Mouse (Mus musculus) midbrain, embryonic 13.5 days (tissue): ENCODE measurements at regions not wholly inside any gene's neighbourhood (a gene's known extent, or its start where the extent isn't known, plus 50 kb on each side); places are given as distances from the start of the nearest gene placed in this dataset.

Experiments
- ATAC-seq: fragments of 200-750 bp; cut with Nextera tagmentation; 2 replicates; pipeline ENCODE4 v1.8.0; 2017; ENCODE audit warnings: mild to moderate bottlenecking, moderate TSS enrichment, moderate library complexity
- H3K27ac ChIP-seq: fragments of 300-500 bp; sonication (generic); 2 replicates; pipeline ENCODE4 v1.5.1; 2015; ENCODE audit warnings: inconsistent platforms, mild to moderate bottlenecking, moderate library complexity
- H3K27me3 ChIP-seq: fragments of 300-500 bp; sonication (generic); 2 replicates; pipeline ENCODE4 v1.6.1; 2015; ENCODE audit warnings: mild to moderate bottlenecking, inconsistent platforms
- H3K36me3 ChIP-seq: fragments of 300-500 bp; sonication (generic); 2 replicates; pipeline ENCODE4 v1.6.1; 2015; ENCODE audit warnings: mild to moderate bottlenecking, inconsistent platforms
- H3K4me1 ChIP-seq: fragments of 300-500 bp; sonication (generic); replicated peaks from 2 replicates; pipeline ENCODE4 v1.6.1; 2015; ENCODE audit warnings: inconsistent platforms
- H3K4me2 ChIP-seq: fragments of 300-500 bp; sonication (generic); replicated peaks from 2 replicates; pipeline ENCODE4 v1.6.1; 2015; ENCODE audit warnings: moderate library complexity, mild to moderate bottlenecking, inconsistent platforms
- H3K4me3 ChIP-seq: fragments of 300-500 bp; sonication (generic); replicated peaks from 2 replicates; pipeline ENCODE4 v1.5.1; 2015; ENCODE audit warnings: mild to moderate bottlenecking, inconsistent platforms
- H3K9ac ChIP-seq: fragments of 300-500 bp; sonication (generic); replicated peaks from 2 replicates; pipeline ENCODE4 v1.6.1; 2015; ENCODE audit warnings: mild to moderate bottlenecking, inconsistent platforms
- H3K9me3 ChIP-seq: fragments of 300-500 bp; sonication (generic); 2 replicates; pipeline ENCODE4 v1.6.1; 2016; ENCODE audit warnings: mild to moderate bottlenecking, inconsistent platforms
- WGBS: fragments of 180-500 bp; shearing (Covaris S2); methylation state at CpG from one replicate; pipeline ENCODE4 v1.1.7; 2015; 5-methylcytosine and 5-hydroxymethylcytosine counted together

GRCm38 (mm10) chr11:22620912-22621705 lies 109.2 kb downstream of the Tmem17 start:
- Histone ChIP-seq H3K27me3 (no peaks in the 10 kb centered on the region; the same call in 1 of the 2 replicates), H3K4me1 (no peaks in the 10 kb centered on the region), H3K36me3 (no peaks in the 10 kb centered on the region), H3K9me3 (no peaks in the 10 kb centered on the region), H3K9ac (no peak overlapping the region), H3K27ac (no peak overlapping the region), H3K4me2 (no peak overlapping the region), H3K4me3 (no peak overlapping the region)
- 70% methylated on average over 8 of the region's 8 CpGs for WGBS
- no peak for ATAC-seq

DNA sequence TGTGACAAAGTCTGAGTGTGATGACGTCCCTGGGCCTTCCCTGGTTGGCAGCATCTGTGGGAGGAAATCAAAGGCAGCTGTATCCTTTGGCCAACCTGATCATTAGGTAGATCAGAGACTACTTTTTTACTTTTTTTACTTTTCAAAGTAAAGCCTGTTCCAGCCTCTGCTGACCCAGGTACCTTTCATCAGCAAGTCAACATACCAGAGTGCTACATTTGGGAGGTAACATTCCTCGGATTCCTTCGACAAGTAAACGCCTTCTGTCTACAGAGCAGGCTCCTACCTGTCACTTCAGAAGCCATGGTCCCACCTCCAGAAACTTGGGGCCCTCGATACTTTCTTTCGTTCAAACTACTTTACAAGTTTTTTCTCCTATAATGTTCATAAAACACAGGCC lies 110.0 kb downstream of the Tmem17 start:
- H3K4me2 ChIP-seq: no peak overlapping the region
- ATAC-seq: no peak

DNA sequence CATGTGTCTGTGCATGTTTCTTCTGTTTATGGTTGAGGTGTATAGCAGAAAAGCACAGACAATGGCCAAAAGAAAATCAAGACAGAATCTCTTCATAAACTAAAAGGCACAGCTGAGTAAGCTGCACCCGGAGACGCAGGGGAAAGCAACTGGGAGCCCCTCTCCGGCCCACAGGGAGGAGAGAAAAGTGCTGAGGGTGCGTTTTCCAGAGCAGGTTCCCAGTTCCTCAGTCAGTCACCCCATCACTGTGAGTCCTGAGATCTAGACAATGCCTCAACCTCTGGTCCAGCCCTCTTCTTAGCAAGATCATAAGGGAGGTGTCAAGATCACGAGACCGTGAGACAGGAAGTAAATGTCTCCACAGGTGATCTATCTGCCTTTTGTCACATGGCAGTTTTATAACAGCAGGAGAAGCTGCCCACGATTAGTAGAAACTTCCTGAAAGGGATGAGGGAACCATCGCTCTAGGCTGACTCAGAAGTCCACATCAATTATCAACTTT lies 110.7 kb downstream of the Tmem17 start:
- Histone ChIP-seq H3K9ac (no peak overlapping the region), H3K27me3 (no peaks in the 10 kb centered on the region), H3K4me2 (no peak overlapping the region), H3K9me3 (no peaks in the 10 kb centered on the region), H3K4me1 (no peaks in the 10 kb centered on the region), H3K36me3 (no peaks in the 10 kb centered on the region), H3K4me3 (no peak overlapping the region), H3K27ac (no peak overlapping the region)
- 71% methylated on average over 8 of the region's 8 CpGs for WGBS
- ATAC-seq: no peak

More for the DNA sequence above, 110.0 kb downstream of the Tmem17 start:
- no peaks in the 10 kb centered on the region for H3K9me3 ChIP-seq
- H3K4me1 ChIP-seq: no peaks in the 10 kb centered on the region
- H3K27me3 ChIP-seq: no peaks in the 10 kb centered on the region
- H3K27ac ChIP-seq: no peak overlapping the region
- 82% methylated on average over 6 of the region's 6 CpGs for WGBS
- no peaks in the 10 kb centered on the region for H3K36me3 ChIP-seq
- H3K9ac ChIP-seq: no peak overlapping the region
- no peak overlapping the region for H3K4me3 ChIP-seq

GRCm38 (mm10) chr11:22626407-22626806 lies 114.5 kb downstream of the Tmem17 start:
- Histone ChIP-seq H3K9me3 (no peaks in the 10 kb centered on the region), H3K27ac (no peak overlapping the region), H3K4me1 (peaks cover 4% of the 10 kb centered on the region; the same call in 1 of the 2 replicates), H3K9ac (no peak overlapping the region), H3K4me2 (no peak overlapping the region), H3K4me3 (no peak overlapping the region), H3K27me3 (no peaks in the 10 kb centered on the region), H3K36me3 (no peaks in the 10 kb centered on the region)
- ATAC-seq: no peak
- WGBS: 88% methylated on average over 1 of the region's 1 CpGs

DNA sequence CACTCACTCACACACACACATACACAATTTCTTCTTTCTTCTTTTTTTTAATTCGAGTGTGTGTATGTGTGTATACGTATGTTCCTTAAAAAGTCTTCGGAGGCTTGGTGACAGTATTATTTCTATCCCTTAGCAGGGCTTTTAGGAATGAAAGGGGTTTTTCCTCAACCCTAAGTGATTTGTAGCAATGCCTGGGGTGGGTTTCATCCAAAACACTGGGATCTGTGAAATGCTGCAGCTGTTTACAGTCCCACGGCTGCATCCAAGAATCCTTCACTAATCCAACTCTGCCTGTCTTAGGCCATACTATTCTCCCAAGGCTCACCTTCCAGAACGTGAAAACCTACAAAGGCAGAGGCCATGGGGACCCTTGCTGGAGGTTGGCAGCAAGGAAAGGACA lies 116.6 kb downstream of the Tmem17 start:
- H3K9me3 ChIP-seq: no peaks in the 10 kb centered on the region
- 86% methylated on average over 5 of the region's 5 CpGs for WGBS
- no peaks in the 10 kb centered on the region for H3K36me3 ChIP-seq
- H3K4me3 ChIP-seq: no peak overlapping the region
- H3K27me3 ChIP-seq: no peaks in the 10 kb centered on the region
- peaks cover 8% of the 10 kb centered on the region for H3K4me1 ChIP-seq
- no peak overlapping the region for H3K27ac ChIP-seq
- ATAC-seq: no peak
- no peak overlapping the region for H3K4me2 ChIP-seq
- H3K9ac ChIP-seq: no peak overlapping the region

GRCm38 (mm10) chr11:22628979-22629378 lies 117.1 kb downstream of the Tmem17 start:
- ATAC-seq: no peak
- 89% methylated on average over 5 of the region's 5 CpGs for WGBS
- H3K27ac ChIP-seq: no peak overlapping the region
- peaks cover 8% of the 10 kb centered on the region for H3K4me1 ChIP-seq
- H3K27me3 ChIP-seq: no peaks in the 10 kb centered on the region
- H3K4me2 ChIP-seq: no peak overlapping the region
- no peaks in the 10 kb centered on the region for H3K36me3 ChIP-seq
- no peak overlapping the region for H3K9ac ChIP-seq
- no peak overlapping the region for H3K4me3 ChIP-seq
- no peaks in the 10 kb centered on the region for H3K9me3 ChIP-seq

- Histone ChIP-seq H3K27me3 (no peaks in the 10 kb centered on the region), H3K27ac (no peak overlapping the region), H3K4me3 (no peak overlapping the region), H3K4me1 (peaks cover 11% of the 10 kb centered on the region), H3K9me3 (no peaks in the 10 kb centered on the region), H3K4me2 (peak overlapping the region; percentile 37), H3K9ac (no peak overlapping the region; the same call in 1 of the 2 replicates), H3K36me3 (no peaks in the 10 kb centered on the region)
- no peak for ATAC-seq
- 35% methylated on average over 13 of the region's 13 CpGs for WGBS
These were observed 117.7 kb downstream of the Tmem17 start for GRCm38 (mm10) chr11:22629581-22629980.

GRCm38 (mm10) chr11:22629991-22630390 lies 118.1 kb downstream of the Tmem17 start:
- no peak overlapping the region; the same call in 1 of the 2 replicates for H3K9ac ChIP-seq
- H3K27ac ChIP-seq: no peak overlapping the region
- 60% methylated on average over 4 of the region's 4 CpGs for WGBS
- H3K9me3 ChIP-seq: no peaks in the 10 kb centered on the region
- H3K4me3 ChIP-seq: no peak overlapping the region
- no peak overlapping the region; the same call in 1 of the 2 replicates for H3K4me2 ChIP-seq
- no peaks in the 10 kb centered on the region for H3K27me3 ChIP-seq
- no peaks in the 10 kb centered on the region for H3K36me3 ChIP-seq
- peaks cover 11% of the 10 kb centered on the region for H3K4me1 ChIP-seq
- ATAC-seq: no peak

DNA sequence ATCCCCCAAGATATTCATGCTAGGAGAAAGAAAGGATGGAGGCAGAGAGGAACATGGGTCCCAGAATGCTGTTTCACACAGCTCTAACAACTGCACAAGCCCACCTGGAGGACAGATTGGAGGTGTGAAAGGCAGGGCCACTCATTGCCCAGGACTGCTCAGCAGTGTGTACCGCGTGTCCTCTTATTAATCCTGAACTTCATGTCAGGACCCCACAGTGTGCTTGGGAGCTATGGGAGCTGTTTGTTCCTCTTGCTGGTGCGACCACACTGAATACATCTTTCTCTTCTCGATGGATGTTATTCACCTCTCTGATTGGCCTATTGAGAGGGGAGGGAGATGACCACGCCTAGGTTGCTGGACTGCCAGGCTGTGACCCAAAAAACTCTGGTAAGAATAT lies 119.1 kb downstream of the Tmem17 start:
- Histone ChIP-seq H3K4me2 (no peak overlapping the region), H3K27me3 (no peaks in the 10 kb centered on the region)
- ATAC-seq: no peak; the same call in 1 of the 2 replicates

DNA sequence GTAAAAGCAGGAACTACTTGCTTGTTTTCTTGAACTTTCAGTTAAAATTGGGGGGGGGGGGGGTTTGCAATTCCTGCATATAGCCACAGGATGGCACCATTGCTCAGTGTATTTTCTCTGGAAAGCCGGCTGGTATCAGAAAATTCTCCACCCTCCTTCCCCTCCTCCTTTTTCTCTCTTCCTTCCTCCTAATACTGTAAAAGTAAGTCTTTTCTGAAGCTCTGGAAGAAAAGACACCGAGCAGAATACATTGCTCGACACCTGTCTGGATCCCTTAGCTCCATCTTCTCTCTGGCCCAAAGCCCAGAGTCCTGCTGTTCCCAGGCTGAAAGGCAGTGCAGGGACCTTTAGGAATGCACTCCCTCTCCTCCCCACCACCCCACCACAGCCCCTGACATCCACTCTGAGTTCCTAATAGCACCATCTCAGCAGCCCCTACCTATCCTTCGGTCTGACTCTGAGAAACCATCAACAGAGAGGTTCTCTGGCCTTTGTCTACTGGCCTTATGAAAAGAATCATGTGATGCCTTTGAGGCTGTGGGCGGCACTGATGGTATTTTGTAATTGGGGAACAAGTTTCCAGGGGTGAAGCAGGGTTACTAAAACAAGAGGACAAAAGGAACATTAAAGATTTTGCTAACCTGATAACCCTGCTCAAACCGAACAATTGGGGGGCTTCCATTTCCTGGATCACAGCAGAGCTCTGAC lies 119.9 kb downstream of the Tmem17 start:
- Histone ChIP-seq H3K9me3 (no peaks in the 10 kb centered on the region), H3K9ac (no peak overlapping the region), H3K27ac (no peak overlapping the region), H3K27me3 (no peaks in the 10 kb centered on the region), H3K4me3 (no peak overlapping the region), H3K4me1 (peaks cover 11% of the 10 kb centered on the region), H3K4me2 (no peak overlapping the region), H3K36me3 (no peaks in the 10 kb centered on the region)
- 20% methylated on average over 6 of the region's 6 CpGs for WGBS
- peak; percentile 67 for ATAC-seq

More for the DNA sequence above, 119.1 kb downstream of the Tmem17 start:
- Histone ChIP-seq H3K27ac (no peak overlapping the region), H3K4me3 (no peak overlapping the region), H3K9ac (no peak overlapping the region), H3K9me3 (no peaks in the 10 kb centered on the region), H3K36me3 (no peaks in the 10 kb centered on the region), H3K4me1 (peaks cover 11% of the 10 kb centered on the region)
- 82% methylated on average over 5 of the region's 5 CpGs for WGBS

GRCm38 (mm10) chr11:22632314-22632700 lies 120.4 kb downstream of the Tmem17 start:
- ATAC-seq: no peak
- H3K4me3 ChIP-seq: no peak overlapping the region
- no peaks in the 10 kb centered on the region for H3K9me3 ChIP-seq
- H3K27ac ChIP-seq: no peak overlapping the region
- no peak overlapping the region for H3K9ac ChIP-seq
- no peak overlapping the region for H3K4me2 ChIP-seq
- no peaks in the 10 kb centered on the region for H3K27me3 ChIP-seq
- peaks cover 11% of the 10 kb centered on the region for H3K4me1 ChIP-seq
- H3K36me3 ChIP-seq: no peaks in the 10 kb centered on the region

GRCm38 (mm10) chr11:22632988-22633387 lies 121.1 kb downstream of the Tmem17 start:
- Histone ChIP-seq H3K27ac (no peak overlapping the region), H3K9ac (no peak overlapping the region), H3K9me3 (no peaks in the 10 kb centered on the region), H3K4me3 (no peak overlapping the region), H3K36me3 (no peaks in the 10 kb centered on the region), H3K27me3 (no peaks in the 10 kb centered on the region), H3K4me2 (no peak overlapping the region), H3K4me1 (peaks cover 11% of the 10 kb centered on the region)
- 84% methylated on average over 5 of the region's 5 CpGs for WGBS
- no peak for ATAC-seq
